Mouse (Mus musculus) heart, adult 2 months (tissue): Measurements from ENCODE around the gene Mrps12.

Experiments used
- CTCF ChIP-seq: fragments of 200-600 bp; IDR thresholded peaks from 2 replicates; pipeline ENCODE4 v1.8.1; 2022; ENCODE audit warnings: antibody characterized with exemption, mild to moderate bottlenecking, moderate library complexity
- POLR2A ChIP-seq: fragments of 200-500 bp; IDR thresholded peaks from 2 replicates; pipeline ENCODE4 v1.6.1; 2011; ENCODE audit warnings: mild to moderate bottlenecking, low read depth, low read length, control low read depth; ENCODE audit not compliant: insufficient read depth

DNA sequence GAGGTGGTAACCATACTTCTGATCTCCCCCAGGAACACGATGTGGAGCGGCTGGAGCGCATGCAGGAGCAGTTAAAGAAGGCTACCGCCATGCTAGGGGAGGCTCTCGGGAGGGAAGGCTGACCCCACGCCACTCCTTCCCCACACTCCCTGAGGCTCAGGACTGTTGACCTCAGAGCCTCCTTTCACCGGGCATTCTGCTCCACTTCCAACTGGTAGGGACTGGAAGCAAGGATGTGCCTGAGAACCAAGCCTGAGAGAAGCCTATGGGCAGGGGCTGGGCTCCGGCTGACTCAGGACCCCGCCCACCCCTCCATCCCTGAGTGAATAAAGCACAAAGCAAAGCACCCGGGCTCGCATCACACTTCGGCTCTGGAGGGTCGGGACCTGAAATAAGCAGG, 17.0 kb upstream of the Mrps12 start:
- TF ChIP-seq CTCF (no peak), POLR2A (no peak)
